Mouse (Mus musculus): ENCODE results near the gene Pum2.

Gene Pum2

DNA sequence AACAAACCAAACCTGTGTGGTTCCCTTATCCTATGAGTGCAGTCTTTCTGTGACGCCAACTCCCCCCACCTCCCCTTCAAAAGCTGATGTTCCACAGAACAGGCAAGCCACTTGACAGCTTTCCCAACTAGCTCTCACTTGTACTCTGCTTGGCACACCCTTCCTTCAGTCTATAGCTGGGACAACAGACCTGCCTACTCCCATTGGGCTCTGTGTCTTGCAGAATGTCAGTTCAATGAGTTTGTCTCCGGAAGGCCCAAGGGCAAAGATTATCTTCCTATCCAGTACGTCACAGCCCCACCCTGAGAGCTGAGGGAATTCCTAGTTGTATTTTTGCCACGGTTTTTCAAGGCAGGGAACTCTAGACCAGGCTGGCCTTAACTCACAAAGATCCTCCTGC is 85.2 kb downstream of the Pum2 start:
- in situ Hi-C loops (cut with MboI, MseI): loop anchor here in 1 of 2 experiments (5.0 kb wide), 1 partner anchor 42 kb away; no protein-coding TSS in a partner anchor

GRCm38 (mm10) chr12:8759779-8760178 is 85.8 kb downstream of the Pum2 start:
- in situ Hi-C loops (cut with MboI, MseI): loop anchor here in 1 of 2 experiments (5.0 kb wide), 2 partner anchors 42 to 248 kb away; no protein-coding TSS in a partner anchor

DNA sequence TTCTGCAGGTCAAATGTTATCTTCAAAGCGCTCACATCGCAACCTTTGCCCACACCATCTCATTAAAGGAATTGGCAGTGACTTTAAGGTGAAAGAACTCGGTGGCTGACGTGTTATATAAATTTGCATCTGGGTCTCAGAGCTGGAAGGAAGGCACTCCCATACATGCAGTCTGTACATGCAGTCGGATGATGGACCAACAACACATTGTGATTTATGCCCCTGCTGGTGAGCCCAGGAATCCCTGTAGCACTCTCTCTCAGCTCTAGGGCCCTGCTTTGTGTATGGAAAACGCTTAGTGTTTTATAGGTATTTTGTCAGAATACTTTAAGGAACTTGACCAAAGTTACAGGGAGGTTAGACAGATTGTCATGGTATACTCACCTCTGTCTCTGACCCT is 86.6 kb downstream of the Pum2 start:
- in situ Hi-C loops (cut with MboI, MseI): loop anchor here in 1 of 2 experiments (5.0 kb wide), 1 partner anchor 247 kb away; no protein-coding TSS in a partner anchor

DNA sequence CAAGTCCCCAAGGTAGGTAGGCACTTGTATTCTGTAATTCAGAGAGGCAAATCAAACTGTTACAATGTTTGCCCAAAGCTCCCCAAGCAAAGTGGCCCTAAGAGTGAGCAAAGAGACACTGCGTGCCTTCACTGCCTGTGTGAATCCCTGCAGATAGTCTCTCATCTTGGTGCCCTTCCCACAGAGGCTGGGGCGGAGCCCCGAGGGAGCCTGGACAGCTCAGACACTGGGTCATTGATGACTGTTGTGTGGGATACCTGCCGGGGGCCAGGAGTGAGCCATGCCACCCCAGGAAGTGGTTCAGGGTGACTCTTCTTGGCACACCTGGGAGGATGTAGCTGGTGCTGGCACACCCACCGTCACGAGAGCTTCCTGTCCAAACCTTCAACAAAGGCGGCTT is 87.1 kb downstream of the Pum2 start:
- in situ Hi-C loops (cut with MboI, MseI): loop anchor here in 1 of 2 experiments (5.0 kb wide), 1 partner anchor 246 kb away; no protein-coding TSS in a partner anchor

- in situ Hi-C loops (cut with MboI, MseI): loop anchor here in 1 of 2 experiments (5.0 kb wide), 1 partner anchor 245 kb away; no protein-coding TSS in a partner anchor
Measured at GRCm38 (mm10) chr12:8762667-8763066, 88.7 kb downstream of the Pum2 start.

- in situ Hi-C loops (cut with MboI, MseI): loop anchor here in 1 of 2 experiments (5.0 kb wide), 1 partner anchor 243 kb away; no protein-coding TSS in a partner anchor
Measured at GRCm38 (mm10) chr12:8764221-8764930, 90.4 kb downstream of the Pum2 start.

GRCm38 (mm10) chr12:8770946-8771843 is 97.3 kb downstream of the Pum2 start, which contains the start of gene Sdc1:
Gene Sdc1 (plus strand): TSS chr12:8771323.
- in situ Hi-C loops (cut with MboI, MseI): no loop called here

DNA sequence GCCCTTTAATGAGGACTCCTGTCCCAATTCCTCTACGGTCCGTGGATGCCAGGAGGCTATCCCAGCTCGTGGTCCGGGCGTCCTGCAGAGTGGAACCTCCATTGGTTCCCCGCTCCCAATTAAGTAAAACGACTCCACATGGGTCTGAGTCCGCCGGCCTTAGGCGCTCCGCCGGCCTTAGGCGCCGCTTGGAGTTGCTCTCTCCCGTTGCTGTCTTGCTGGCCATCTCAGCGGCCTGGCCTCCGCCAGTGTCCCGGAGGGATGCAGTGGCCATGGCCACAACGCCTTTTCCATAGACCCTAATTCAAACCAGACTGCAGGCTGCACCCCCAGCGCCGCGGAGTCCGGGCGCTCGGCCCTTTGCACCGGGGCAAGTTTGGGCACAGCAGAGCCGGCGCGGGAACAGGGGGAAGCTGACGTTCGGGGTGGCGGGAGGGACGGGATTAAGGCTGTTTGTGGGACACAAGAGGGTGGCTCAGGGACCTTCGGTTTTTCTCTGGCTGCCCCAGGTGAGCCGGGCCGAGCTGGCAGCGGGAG is 98.0 kb downstream of the Pum2 start:
- in situ Hi-C loops (cut with MboI, MseI): no loop called here

DNA sequence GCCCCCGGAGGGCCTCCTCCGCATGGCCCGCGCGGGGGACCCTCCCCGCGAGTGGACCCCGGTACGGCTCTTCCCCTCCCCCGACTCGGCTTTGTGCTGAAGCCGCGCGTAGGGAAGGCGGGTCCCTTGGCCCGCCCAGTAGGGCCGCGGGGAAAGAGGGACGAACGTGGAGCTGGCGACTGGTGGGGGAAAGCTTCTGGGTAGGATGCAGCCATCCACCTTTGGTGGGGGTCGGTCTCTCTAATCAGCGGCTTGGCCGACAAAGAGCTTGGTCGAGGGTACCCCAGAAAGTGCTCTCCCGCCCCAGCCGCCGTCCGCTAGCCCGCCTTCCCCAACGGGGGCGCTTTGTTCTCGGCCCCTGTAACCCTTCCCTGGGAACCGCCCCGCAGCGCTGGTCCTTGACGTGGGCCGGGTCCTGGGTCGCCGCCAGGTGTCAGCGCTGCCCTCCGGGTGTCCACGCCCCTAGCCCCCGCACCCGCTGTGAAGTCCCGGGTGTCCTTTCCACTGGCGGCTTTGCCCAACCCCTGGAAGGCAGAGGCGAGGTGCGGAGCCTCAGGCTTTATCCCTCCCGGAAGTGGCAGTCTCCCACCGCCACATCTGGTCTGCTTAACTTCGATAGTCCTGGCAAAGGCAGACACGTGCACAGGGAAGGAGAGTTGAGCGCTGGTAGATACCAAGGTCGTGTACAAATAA is 98.7 kb downstream of the Pum2 start:
- in situ Hi-C loops (cut with MboI, MseI): no loop called here

GRCm38 (mm10) chr12:8773336-8773735 is 99.4 kb downstream of the Pum2 start:
- in situ Hi-C loops (cut with MboI, MseI): no loop called here

DNA sequence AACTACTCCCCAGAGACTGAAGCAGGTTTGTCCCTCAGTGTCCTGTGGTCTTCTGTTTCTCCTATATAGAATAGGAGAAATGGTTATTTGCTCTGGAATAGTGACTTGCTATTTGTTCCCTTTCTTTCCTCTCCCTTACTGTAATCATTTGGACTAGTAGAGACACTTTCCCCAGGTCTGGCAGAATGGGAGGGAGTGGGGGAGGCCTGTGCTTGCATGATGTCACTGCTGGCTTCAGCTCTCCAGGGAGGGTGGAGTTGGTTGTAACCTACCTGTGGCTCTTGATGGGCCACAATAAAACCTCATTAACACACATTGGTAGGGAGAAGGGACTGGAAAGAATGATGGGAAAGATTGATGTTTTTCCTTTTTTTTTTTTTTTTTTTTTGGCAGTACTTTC is 100.2 kb downstream of the Pum2 start:
- in situ Hi-C loops (cut with MboI, MseI): no loop called here

DNA sequence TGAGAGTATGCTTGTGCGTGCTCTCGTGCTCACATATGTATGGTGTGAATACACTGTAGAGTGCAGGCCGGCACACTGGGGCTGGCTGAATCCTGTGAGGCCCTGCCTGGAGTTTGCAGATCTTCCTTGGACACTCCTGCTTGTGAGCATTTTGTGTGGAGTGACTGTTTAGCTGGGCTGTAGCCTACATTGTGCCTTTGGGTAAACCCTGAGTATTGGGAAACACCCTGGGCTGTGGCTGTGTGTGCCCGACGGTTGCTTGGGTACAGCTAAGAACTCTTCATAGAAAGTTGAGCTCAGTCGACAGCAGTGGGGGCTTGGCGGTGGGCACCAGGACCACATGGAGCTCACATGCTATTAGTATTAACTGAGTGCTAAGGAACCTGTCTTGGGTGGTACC is 102.3 kb downstream of the Pum2 start:
- in situ Hi-C loops (cut with MboI, MseI): no loop called here

DNA sequence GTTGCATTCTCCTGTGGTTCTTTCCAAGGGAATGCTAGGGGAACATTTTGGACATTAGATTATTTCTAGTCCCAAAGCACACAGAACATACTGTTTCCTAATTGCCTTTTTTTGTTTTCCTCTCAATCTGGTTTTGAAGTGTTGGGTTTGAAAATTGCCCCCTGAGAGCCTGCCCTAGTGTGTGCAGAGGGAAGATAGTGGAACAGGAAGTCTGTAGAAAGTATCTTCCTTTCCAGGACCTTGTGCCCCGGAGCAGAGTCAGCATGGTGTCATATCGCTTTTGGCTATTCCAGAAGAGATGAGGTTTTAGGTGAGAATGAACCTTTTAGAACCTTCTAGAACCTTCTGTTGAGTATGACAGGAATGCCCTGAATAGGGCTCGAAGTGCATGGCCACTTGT is 102.8 kb downstream of the Pum2 start:
- in situ Hi-C loops (cut with MboI, MseI): no loop called here

- in situ Hi-C loops (cut with MboI, MseI): no loop called here
Measured at GRCm38 (mm10) chr12:8778106-8778505, 104.2 kb downstream of the Pum2 start.

DNA sequence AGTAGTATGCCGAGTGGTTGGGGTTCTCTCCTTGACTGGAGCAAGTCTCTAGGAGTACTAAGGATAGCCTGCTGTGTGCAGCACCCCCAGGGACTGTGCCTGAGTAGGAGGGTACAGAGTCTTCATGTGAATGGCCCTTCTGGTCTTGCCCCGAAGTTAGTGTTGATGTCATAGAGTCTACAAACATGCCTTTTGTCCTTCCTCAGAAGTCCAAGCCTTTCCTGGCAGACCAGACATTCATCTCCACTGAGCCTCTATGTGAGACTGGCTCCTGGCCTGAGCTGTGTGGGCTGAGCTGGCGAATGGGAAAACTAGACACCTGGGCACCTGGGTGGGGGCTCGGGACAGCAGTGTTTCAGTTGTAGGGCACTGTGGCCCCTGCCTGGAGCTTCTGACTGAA is 105.9 kb downstream of the Pum2 start:
- in situ Hi-C loops (cut with MboI, MseI): no loop called here

DNA sequence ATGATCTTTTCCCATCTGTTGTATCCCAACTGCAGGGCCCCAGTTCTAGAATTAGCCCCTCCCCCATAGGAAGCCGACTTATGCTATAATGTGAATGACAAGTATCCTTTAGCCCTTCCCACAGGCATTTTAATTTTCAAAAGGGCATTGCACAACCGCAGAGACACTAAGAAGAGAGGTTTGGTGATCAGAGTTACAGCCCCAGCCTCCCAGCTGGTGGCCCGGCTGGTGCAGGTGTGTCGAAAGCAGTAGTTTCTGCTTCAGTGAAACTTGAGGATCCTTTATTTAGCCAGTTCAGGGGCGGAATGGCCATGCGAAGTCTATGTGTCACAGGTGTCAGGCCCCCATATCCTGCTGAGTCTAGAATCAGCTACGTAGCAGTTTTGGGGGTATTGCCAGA is 107.2 kb downstream of the Pum2 start:
- in situ Hi-C loops (cut with MboI, MseI): no loop called here

DNA sequence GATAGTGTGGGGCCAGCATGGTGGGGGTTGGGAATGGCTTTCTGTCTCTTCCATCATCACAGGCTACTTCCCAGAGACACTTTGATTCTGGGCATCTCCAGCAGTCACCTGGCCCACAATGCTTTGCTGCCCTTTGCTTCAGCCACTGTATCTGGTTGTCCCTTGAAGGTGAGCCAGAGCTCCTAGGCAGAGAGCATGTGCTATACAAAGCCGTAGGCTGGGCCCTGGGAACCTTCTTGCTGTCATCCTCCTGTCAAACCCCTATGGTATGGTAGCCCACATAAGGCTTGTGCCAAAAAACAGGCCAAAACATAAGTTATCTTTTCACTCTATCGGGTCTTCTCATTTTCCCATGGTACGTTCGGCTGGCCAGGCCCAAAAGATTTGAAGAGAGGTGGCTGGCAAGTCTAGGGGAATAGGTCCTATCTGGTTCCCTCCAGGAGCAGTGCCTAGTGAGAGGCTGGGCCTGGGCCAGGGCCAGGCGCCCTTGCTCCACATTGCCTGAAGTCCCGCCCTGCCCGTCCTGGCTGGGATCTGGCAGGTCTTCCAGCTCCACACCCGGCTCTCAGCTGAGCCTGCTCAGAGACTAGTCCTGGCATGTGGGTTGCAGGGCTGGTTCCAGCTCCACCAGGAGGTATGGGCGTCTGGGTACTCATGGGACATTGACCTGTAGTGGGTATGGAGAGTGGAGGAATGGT is 107.9 kb downstream of the Pum2 start:
- in situ Hi-C loops (cut with MboI, MseI): no loop called here

DNA sequence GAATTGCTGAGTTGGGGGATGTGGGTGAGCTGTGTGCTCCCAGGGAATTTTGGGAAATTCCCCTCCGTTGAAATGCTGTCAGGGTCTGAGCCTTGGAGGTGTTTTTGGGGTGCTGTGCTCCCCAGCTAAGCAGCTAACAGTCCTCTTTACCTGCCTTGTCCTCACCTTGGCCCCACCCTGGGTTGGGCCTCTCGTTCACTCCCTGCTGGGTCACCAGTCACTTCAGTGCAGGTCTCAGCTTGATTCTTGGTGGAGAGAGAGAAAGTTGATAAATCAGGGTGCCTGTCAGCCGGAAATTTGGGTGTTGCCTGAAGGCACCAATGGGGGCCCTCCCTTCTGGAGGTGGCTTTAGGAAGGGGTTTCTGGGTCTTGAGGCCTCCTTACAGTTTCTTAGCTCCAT is 108.6 kb downstream of the Pum2 start:
- in situ Hi-C loops (cut with MboI, MseI): no loop called here

DNA sequence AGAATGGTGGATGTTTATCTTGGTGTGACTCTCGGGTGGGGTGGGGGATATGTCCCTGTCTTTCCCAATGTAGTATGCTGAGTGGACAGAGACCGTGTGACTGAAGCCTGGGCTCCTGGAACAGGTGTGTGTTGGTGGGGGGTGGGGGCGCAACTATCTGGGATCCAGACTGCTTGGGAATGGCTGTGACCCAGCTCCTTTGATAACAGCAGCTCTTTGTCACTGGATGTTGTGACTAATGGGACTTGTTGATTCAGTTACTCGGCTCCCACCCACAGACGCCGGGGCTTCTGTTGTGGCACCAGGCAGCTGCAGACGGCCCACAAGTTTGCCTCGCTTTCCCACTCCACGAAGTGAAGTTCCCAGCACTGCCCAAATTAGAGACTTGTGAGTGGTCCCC is 110.3 kb downstream of the Pum2 start:
- in situ Hi-C loops (cut with MboI, MseI): no loop called here

DNA sequence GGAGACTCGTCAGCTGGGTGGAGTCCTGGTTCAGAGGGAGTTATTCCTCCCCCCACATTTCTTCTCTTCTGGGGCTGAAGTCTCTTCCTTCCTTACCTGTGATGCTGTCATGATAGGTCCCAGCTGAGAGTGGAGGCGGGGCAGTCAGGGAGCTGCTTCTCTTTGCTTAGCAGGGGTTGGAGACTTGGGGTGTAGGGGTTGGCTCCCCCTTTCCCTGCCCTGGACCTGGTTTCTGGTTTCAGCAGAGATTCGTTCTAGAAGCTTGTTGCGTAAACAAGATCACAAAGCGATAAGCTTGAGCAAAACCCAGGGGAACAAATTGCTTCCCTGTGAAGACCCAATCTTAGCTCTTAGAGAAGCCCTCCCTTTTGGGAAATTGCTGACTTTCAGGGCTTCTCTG is 112.5 kb downstream of the Pum2 start:
- in situ Hi-C loops (cut with MboI, MseI): no loop called here

Measured in T-helper 17 cell (primary cell).